ENCODE assay signal across 8 mouse cellular contexts in genomic region chr17:45373987-45374608, GRCm38 (mm10). TPM values are rescaled to one million over a fixed set of nuclear protein-coding genes. Genes with fewer than 3 reads are reported as not detected.
A peak's percentile ranks its signal among the peaks of the same experiment; 100 is the strongest.
DNase-seq lines count a peak whose midpoint lies in the region; ATAC-seq and TF ChIP-seq lines count a peak whose summit lies in the region.

No protein-coding gene starts in this region.

- no peak for TF ChIP-seq POLR2A in small intestine, adult 2 months (IDR thresholded peaks at IDR 0.05; ENCODE audit: low read depth, low read length)

- no peak overlapping the region for H3K4me2 ChIP-seq in midbrain, embryonic 11.5 days

- peak; percentile 91 for ATAC-seq in midbrain, embryonic 11.5 days (ENCODE audit: low FRiP score)
- no peak for ATAC-seq in erythroid progenitor cell, adult 5-6 weeks (replicated peaks; ENCODE audit: low FRiP score, poor library complexity, severe bottlenecking)

- no peaks in the 10 kb centered on the region for H3K9me3 ChIP-seq in midbrain, embryonic 11.5 days (ENCODE audit: control insufficient read depth, low read length)

- intact Hi-C loops in gastrocnemius, postnatal 14 days (cut with DNase I; ENCODE audit: low total_unique reads): loop anchor here (10.0 kb wide), 1 partner anchor 1109 kb away; no protein-coding TSS in a partner anchor
- intact Hi-C loops in left cerebral cortex, postnatal 10 days (cut with DNase I): loop anchor here (5.0 to 10.0 kb wide), 4 partner anchors 309 to 1112 kb away; no protein-coding TSS in a partner anchor

- H3K4me1 ChIP-seq in midbrain, embryonic 11.5 days (ENCODE audit: control insufficient read depth, insufficient read depth, low read length): peaks cover 3% of the 10 kb centered on the region; the same call in 1 of the 2 replicates
- no peaks in the 10 kb centered on the region for H3K4me1 ChIP-seq in small intestine, adult 2 months (ENCODE audit: control insufficient read depth, insufficient read depth, insufficient read length, low read length)

- TF ChIP-seq CTCF in small intestine, adult 2 months (IDR thresholded peaks at IDR 0.05; ENCODE audit: extremely low read depth, insufficient read length, insufficient replicate concordance, low read depth, low read length): peak; percentile 87

- H3K36me3 ChIP-seq in midbrain, embryonic 11.5 days (ENCODE audit: control insufficient read depth, insufficient read depth, low read length): no peaks in the 10 kb centered on the region
- no peaks in the 10 kb centered on the region for H3K36me3 ChIP-seq in small intestine, adult 2 months (ENCODE audit: control insufficient read depth, insufficient read depth, low read length)

- no peaks in the 10 kb centered on the region for H3K27me3 ChIP-seq in midbrain, embryonic 11.5 days (ENCODE audit: control insufficient read depth, insufficient read depth, low read length)
- no peaks in the 10 kb centered on the region for H3K27me3 ChIP-seq in small intestine, adult 2 months (ENCODE audit: control insufficient read depth, insufficient read depth, low read length)

- 31% methylated on average over 13 of the region's 13 CpGs for WGBS in midbrain, embryonic 11.5 days
- WGBS in small intestine, adult 2 months: 34% methylated on average over 13 of the region's 13 CpGs

- no peak overlapping the region for H3K4me3 ChIP-seq in midbrain, embryonic 11.5 days (ENCODE audit: low read depth, low read length)
- H3K4me3 ChIP-seq in small intestine, adult 2 months (ENCODE audit: low read depth, low read length): no peak overlapping the region

- DNase-seq in adipocyte (ENCODE audit: low spot score): peak; percentile 61
- DNase-seq in cerebellum, postnatal 4 days (ENCODE audit: low spot score in 2 of 2): peak; percentile 79 to 90
- DNase-seq in gastrocnemius, postnatal 14 days: peak; percentile 77
- peak; percentile 72 for DNase-seq in induced T-regulatory cell, adult 2 months (ENCODE audit: low read depth)
- DNase-seq in left cerebral cortex, postnatal 10 days (ENCODE audit: extremely low spot score in 1 of 2, low spot score in 2 of 2): peak; percentile 77 to 84
- peak; percentile 98 for DNase-seq in midbrain, embryonic 11.5 days (ENCODE audit: low spot score, missing footprints)

- no peak overlapping the region for H3K27ac ChIP-seq in midbrain, embryonic 11.5 days (ENCODE audit: low read depth, low read length)
- H3K27ac ChIP-seq in small intestine, adult 2 months (ENCODE audit: insufficient read depth, low read depth, low read length): no peak overlapping the region

- H3K9ac ChIP-seq in midbrain, embryonic 11.5 days (ENCODE audit: low read length): no peak overlapping the region

RNA-seq across cellular contexts. Expression of gene Cdc5l, which starts 59.4 kb away (rescaled TPM):
- total RNA-seq in gastrocnemius, postnatal 14 days (2021): 10 to 100 TPM; 31.3 to 33.9 TPM
- 10 to 100 TPM; 47.3 to 48.0 TPM for total RNA-seq in left cerebral cortex, postnatal 10 days (2021)
- polyA plus RNA-seq in midbrain, embryonic 11.5 days (2014; fragmentation: Nextera tagmentation; extraction: Ambion mirVana): 87.9 and 91.6 TPM in 2 replicates
- 2.1 and 4.2 TPM in 2 replicates for polyA plus RNA-seq in small intestine, adult 2 months (2012; rRNA removed)
- total RNA-seq in erythroid progenitor cell, adult 5-6 weeks (2015; ENCODE audit: low replicate concordance): 62.7 and 113 TPM in 2 replicates
- total RNA-seq in erythroid progenitor cell, adult 5-6 weeks (2017; ENCODE audit: low replicate concordance): 52.3 and 102 TPM in 2 replicates
